ENCODE assay signal across 21 mouse cellular contexts in the genomic region with DNA sequence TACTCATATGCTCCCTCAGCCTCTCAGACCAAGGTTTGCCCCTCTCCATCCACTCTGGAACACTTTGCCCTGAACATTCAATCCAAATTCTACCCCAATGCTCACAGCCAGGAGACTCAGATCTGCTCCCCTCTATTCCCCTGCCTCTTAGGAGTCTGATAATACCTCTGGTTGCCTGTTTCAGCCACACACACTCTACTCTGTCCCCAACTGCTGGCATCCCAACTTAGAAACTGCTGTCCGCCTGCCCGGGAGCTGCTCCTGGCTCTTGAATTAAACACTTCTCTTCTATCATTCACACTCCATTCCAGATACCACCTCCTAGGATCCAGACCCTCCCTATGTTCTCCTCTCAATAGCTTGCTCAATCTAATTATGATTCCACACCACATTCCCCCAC.
"Had no signal": no experiment of that assay in that cellular context is flagged by ENCODE, and none has a peak within 500 bp of the region (broad histone marks: within the 10 kb centered on the region; RNA-seq: fewer than 3 reads in every experiment).

No protein-coding gene starts in this region.

- DNase-seq: kidney, postnatal 10 days; kidney, postnatal 36 days; liver; lung, adult 18-20 months; lung, postnatal 10 days; lung, postnatal 36 days; right cerebral cortex, adult 18-20 months; thymus, adult 2 months; thymus, postnatal 14 days; thymus, postnatal 4 days had no signal

- H3K27ac ChIP-seq: kidney, embryonic 15.5 days; limb, embryonic 10.5 days; limb, embryonic 13.5 days; liver, embryonic 12.5 days; liver, embryonic 15.5 days; lung, embryonic 15.5 days; midbrain, embryonic 10.5 days; neural tube, embryonic 12.5 days; neural tube, embryonic 15.5 days; stomach, postnatal 0 days had no signal

- H3K9me3 ChIP-seq: kidney, embryonic 15.5 days; limb, embryonic 10.5 days; limb, embryonic 13.5 days; liver, embryonic 12.5 days; liver, embryonic 15.5 days; lung, embryonic 15.5 days; midbrain, embryonic 10.5 days; neural tube, embryonic 12.5 days; neural tube, embryonic 15.5 days had no signal

- H3K4me2 ChIP-seq: kidney, embryonic 15.5 days; limb, embryonic 13.5 days; liver, embryonic 12.5 days; liver, embryonic 15.5 days; lung, embryonic 15.5 days; neural tube, embryonic 12.5 days; neural tube, embryonic 15.5 days had no signal

- H3K4me3 ChIP-seq: kidney, embryonic 15.5 days; limb, embryonic 10.5 days; limb, embryonic 13.5 days; liver, embryonic 12.5 days; liver, embryonic 15.5 days; lung, embryonic 15.5 days; megakaryocyte, embryonic 14.5 days; midbrain, embryonic 10.5 days; neural tube, embryonic 12.5 days; neural tube, embryonic 15.5 days had no signal

- ATAC-seq: liver, embryonic 12.5 days had no signal

- H3K27me3 ChIP-seq: kidney, embryonic 15.5 days; limb, embryonic 13.5 days; liver, embryonic 12.5 days; liver, embryonic 15.5 days; lung, embryonic 15.5 days; neural tube, embryonic 12.5 days; neural tube, embryonic 15.5 days had no signal

- H3K4me1 ChIP-seq: limb, embryonic 10.5 days; limb, embryonic 13.5 days; liver, embryonic 12.5 days; liver, embryonic 15.5 days; lung, embryonic 15.5 days had no signal

- H3K9ac ChIP-seq: kidney, embryonic 15.5 days; limb, embryonic 13.5 days; liver, embryonic 12.5 days; liver, embryonic 15.5 days; lung, embryonic 15.5 days; neural tube, embryonic 12.5 days; neural tube, embryonic 15.5 days had no signal

- H3K36me3 ChIP-seq: kidney, embryonic 15.5 days; limb, embryonic 10.5 days; limb, embryonic 13.5 days; liver, embryonic 12.5 days; liver, embryonic 15.5 days; lung, embryonic 15.5 days; midbrain, embryonic 10.5 days; neural tube, embryonic 12.5 days; neural tube, embryonic 15.5 days had no signal
